Mouse (Mus musculus) ovary, postnatal 10 days (tissue): ENCODE data around the gene Ccl19.
"Not testable (repeated sequence)": the region's sequence is repeated elsewhere in the genome, so short reads cannot be mapped to it uniquely, and the experiment has no call there.

Source experiments
- DNase-seq: peaks from one replicate; pipeline ENCODE4 v3.0.0; 2022; ENCODE audit warnings: low spot score

Ccl19 gene

DNA sequence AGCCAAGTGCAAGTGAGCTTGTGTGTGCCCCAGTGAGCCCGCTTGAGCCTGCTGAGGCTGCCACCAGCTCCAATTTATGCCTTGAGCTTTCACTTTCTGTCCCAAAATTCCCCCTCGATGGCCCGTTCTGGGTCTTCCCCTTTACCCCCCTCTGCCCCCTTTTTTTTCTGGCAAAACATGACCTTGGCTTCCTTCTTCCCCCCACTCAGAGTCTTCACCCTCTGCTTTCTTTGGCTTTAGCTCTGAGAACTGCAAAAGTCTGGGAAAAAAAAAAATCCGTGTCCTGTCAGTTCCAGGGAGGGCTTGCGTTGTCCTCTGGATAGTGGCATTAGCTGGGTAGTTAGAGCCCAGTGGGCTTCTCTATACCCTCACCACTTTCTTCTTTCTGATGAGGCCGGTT lies at the start of gene Ccl19:
TSS of gene Ccl19 (minus strand) at position 101 of the 400 bp plus-strand sequence.
- not testable (repeated sequence) for DNase-seq

DNA sequence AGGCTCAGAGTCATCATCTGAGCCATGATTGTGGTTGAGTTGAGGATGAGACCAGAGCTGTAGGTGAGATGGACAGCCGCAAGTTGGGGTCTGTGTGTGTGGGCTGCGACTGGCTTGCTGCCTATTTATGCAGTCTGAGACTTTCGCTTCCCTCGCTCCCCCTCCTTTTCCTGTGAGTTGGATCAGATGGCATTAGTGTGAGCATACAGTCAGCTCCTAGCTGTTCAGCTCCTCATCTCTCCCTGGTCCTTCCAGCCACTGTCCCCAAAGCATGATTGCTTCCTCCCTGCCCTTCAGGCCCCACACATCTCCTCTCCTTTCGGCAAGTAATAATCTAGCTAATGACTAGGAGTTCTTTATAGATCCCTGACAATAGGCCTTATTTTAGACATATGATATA lies 17.5 kb upstream of the Ccl19 start, which contains the start of gene Ccl21a:
TSS of gene Ccl21a (minus strand) at position 101 of the 400 bp plus-strand sequence.
- not testable (repeated sequence) for DNase-seq

DNA sequence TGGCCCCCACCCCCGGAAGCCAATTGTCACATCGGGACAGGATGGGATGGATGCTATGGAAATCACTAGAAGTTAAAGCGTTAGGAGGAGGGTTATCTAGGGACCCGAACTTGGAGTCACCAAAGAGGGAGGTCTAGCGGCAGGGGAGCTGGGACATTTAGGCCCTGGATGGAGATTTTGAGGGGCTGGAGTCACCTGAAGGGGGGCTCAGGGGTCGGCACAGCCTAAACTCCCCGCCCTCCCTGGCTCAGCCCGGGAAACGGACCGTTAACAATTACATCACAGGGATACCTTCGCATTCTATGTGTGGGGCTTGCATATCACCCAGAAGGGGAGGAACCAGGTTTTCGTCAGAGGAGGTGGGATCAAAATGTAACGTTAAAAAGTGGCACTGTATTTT lies 21.1 kb downstream of the Ccl19 start, which contains the start of gene 4930578G10Rik:
TSS of gene 4930578G10Rik (plus strand) at position 301 of the 400 bp plus-strand sequence.
- not testable (repeated sequence) for DNase-seq
